Mouse (Mus musculus): ENCODE data around the gene Eif2b5.
"Not testable (repeated sequence)": the region's sequence is repeated elsewhere in the genome, so short reads cannot be mapped to it uniquely, and the experiment has no call there.

Eif2b5 gene

DNA sequence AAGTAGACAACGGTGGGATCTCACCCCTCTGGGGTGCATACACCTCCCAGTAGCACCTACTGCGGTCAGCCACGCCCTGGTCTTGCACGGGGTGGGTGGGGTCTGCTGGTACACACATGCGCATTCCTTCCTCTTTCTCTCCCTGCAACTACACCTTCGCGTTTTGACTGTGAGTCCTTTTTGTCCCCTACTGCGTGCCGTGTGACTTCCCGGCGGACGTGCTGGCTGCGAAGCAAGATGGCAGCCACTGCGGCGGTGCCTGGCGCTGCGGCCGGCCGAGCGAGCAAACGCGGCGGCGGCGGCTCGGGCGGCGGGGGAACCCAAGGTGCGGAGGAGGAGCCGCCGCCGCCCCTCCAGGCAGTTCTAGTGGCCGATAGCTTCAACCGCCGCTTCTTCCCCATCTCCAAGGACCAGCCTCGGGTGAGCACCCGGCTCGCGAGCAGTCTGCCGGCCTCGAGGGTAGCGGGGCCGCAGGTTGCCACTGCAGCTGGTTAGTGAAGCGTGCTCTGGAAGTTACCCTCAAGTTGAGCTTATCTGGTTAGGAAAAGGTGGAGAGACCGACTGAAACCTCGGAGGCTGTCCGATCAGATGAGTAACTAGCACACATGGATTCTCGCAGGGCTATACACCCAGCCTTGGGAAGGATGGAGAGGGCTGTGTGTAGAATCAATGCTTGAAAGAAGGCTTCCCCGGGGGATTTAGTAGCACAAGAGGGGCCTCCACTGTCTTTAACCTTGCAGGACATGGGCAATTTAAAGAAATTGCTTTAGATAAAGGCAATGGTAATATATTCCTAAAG lies at the start of gene Eif2b5:
Gene Eif2b5, plus strand, starts transcription at position 141 of the 799 bp plus-strand sequence.
- DNase-seq, result peak; percentile 96

DNA sequence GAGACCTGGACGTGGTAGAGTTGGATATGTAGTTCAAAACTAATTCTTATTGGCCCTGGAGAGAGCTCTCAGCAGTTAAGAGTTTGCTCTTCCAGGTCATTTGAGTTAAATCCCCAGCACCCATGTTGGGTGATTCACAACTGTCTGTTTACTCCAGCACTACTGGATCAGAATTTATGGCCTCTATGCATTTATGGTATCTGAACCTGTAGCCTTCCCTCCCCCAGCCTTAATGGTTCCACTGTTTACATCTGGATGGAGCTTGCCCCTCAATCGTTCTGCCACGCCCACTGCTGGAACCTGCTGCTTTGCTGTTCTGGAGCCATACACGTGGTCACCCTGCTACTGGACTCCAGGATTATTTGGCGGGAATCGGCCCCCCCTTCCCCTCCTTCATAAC lies 46.8 kb upstream of the Eif2b5 start:
- DNase-seq, result no peak

DNA sequence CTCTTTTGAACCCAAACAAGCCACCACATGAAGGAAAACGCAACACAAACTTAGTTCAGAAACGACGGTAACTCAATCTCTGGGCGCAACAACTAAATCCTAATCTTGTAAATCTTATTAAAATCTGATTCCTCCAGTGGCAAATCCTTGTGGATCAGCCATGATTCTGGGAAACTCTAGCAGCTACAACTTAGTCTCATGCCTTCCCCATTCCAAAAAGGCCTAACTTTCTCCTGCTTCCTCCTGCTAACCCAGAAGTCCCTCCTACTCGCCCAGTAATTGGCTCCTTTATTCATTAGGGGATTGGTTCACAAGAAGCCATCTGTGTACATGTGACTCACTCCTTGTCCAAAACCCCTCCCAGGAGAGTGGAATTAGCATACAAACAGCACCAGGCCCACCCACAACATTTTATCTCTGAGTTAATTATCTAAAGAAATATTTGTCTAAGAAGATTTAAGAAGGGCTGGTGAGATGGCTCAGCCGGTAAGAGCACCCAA lies 44.4 kb upstream of the Eif2b5 start:
- no peak for DNase-seq

DNA sequence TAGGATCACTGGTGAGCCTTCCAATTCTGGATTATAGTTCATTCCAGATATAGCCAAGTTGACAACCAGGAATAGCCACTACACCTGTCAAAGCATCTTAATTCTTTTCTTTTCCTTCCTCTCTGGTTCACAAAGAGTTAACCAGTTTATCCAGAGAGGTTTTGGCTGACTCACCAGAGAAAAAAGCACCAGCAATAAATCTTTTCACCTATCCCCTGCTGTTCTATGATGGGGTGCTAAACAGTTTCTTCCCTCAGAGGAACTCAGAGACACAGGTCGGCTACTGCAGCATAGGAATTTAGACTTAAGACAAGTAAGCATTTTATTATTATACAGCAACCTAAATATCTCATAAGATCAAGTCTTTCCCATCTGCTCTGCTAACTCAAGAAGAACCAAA lies 42.5 kb upstream of the Eif2b5 start:
- DNase-seq, result no peak

DNA sequence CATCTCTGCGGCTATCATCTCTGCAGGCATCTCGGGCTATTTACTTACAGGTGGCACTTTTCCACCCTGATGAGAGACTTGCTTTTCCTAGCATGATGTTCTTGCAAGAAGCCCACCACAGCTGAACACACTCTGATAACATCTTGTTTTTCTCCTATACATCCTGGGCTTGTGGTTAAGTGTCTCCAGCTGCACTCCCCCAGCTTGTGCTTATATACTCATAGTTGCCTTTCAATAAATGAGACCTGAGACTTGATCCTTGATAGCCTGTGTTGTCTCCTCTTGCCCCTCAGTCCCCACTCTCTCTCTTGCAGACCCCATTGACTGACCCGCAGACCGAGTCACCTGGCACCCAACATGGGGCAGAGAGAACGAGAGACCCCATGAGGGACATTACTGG lies 39.9 kb upstream of the Eif2b5 start:
- not testable (repeated sequence) for DNase-seq

DNA sequence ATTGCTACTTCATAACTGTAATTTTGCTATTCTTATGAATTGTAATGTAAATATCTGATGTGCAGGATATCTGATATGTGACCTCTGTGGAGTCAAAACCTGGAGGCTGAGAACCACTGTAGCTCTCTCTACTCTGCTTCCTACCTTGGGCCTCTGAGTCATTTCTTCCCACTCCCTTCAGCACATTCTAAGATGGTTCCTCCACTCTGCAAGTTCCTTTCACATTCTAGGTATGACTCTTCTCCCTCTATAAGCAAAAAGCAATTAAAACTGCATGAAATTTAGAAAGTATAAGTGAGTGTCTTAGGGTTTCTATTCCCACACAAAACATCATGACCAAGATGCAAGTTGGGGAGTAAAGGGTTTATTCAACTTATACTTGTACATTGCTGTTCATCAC lies 33.9 kb upstream of the Eif2b5 start:
- no peak for DNase-seq

DNA sequence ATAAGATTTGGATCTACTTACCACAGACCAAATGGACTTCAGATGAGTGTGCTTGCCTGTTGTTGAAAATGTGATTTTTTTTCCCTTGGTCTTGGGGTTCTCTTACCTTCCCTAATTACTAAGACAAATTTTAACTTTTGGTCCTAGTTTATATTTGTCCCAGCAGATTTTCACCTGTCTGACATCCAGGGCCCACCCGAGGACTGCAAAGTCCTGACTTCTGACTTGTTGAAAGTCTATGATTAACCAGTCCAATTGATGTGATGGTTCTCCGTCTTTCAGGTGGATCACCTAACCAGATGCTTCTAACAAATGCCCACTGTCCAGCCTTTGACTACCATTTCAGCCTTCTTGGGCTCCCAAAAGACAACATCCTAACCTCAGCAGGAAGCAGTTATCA lies 27.6 kb upstream of the Eif2b5 start:
- DNase-seq, result no peak

DNA sequence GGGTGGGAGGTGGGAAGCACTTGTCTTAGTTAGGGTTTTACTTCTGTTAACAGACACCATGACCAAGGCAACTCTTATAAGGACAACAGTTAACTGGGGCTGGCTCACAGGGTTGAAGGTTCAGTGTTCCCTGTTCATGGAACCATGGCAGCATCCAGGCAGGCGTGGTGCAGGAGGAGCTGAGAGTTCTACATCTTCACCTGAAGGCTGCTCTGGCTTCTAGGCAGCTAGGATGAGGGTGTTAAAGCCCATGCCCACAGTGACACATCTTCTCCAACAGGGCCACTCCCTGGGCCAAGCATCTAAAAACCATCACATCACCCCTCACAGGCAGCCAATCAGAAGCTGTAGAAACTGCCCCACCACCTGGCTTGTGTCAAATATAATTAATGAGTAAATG lies 26.9 kb upstream of the Eif2b5 start:
- no peak for DNase-seq

DNA sequence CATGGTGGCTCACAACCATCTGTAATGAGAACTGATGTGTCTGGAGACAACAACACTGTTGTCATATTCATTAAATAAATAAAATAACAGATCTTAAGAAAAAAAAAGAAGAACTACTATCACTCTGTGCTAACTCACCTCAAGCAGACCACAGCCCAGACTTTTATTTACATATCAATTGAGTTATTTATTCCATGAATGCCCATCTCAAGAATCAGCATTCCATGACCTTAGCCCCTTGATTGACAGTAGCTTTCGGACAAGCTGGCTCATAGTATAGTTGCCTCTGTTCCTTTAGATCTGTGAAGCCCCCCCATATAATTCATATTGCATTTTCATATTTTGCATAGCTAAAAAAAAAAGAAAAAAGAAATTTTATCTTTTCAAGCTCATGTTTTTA lies 24.9 kb upstream of the Eif2b5 start:
- DNase-seq, result no peak

DNA sequence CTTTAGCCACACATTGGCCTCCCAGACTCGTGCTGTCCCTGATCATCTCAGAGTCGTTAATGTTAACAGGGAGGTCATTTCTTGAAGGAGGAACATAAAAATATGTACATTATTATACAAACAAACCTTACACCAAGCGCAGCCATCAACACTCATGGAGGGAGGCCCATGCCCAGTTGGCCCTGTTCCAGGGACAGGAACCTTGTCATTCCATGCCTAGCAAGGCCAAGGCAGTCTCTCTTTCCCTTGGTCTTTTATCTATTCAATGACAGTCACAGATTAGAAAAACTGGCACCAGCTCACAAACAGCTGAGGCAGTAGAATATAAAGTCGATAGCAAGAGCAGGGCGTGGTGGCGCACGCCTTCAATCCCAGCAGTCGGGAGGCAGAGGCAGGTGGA lies 24.4 kb upstream of the Eif2b5 start:
- DNase-seq, result no peak

DNA sequence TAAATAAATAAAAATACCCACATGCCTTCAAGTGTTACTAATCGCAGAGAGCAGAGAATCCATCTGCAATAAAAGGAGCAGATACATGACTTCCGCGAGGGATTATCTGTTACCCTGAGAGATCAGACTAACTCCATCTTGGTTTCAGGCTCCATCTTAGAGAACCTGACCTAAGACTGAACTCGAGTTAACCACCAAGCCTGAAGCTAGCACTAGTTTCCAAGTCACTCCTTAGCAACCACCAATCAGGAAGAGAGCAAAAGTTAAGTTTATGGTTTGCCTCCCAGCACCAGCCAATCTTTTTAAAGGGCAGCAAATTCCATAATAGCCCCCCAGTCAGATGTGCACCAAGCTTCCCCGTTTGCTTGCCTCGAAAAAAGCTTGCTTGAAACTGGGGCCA lies 23.8 kb upstream of the Eif2b5 start:
- no peak for DNase-seq

DNA sequence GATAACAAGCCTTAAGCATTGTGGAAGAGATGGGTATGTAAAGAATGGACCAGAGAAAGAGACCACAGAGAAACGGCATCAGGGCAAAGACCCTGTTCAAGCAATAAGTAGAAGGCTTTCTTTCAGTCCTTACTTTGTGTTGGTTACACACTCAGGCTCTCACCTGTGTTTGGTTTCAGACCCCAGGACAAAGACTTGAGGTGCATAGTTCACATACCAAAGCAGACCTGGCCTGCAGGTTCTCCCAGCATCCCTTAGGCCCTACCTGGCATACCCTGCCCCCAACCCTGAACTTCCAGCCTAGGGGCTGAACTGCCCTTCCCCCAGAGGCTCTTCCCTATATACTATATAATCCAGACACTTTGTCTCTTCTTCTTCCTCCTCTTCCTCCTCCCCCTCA lies 23.3 kb upstream of the Eif2b5 start:
- no peak for DNase-seq

DNA sequence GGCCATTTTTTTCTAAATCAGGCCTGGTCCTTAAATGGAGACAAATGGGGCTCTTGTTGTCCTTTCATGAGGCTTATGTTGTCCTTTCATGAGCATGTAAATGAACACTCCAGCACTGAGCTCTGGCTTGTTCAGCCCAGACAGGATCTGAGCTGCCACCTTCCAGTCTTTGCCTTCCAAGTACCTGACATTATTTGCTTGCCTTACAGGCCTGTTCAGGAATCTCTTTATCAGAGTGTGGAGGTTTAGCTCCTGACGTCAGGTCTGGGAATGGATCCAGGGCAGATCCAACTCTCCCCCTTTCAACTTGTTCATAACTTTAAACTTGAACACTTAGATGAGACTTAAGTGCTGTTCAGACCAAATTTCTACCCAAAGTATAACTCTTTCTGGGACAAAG lies 21.8 kb upstream of the Eif2b5 start:
- DNase-seq, result peak; percentile 78

DNA sequence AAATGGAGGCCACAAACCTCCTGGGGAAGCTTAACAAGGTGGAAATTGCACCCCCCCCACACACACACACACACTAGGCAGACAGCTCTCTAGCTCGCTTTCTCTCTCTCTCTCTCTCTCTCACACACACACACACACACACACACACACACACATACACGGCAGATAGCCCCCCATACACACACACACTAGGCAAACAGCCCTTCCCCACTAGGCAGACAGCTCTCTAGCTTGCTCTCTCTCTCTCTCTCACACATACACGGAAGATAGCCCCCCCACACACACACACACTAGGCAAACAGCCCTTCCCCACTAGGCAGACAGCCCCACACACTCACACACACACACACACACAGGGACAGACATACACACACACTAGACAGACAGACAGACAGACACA lies 21.3 kb upstream of the Eif2b5 start:
- no peak for DNase-seq

DNA sequence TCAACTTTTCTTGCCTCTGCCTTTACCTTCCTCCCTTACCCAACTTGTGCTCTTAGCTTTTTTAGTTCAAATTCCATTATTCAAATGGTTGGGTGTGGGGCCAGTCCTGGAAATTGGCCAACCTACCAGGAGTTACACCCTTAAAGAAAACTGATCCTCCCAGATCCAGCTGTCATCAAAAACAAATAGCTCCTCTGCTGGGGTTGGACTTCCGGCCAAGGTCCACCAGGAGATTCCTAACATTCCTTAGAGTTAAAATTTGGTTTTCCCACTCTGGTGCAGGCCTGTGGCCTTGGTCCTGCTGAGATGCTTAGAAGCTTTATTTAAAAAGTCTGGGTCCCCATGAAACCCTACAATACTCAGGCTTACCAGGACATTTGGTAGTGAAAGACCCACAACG lies 20.1 kb upstream of the Eif2b5 start:
- no peak for DNase-seq

DNA sequence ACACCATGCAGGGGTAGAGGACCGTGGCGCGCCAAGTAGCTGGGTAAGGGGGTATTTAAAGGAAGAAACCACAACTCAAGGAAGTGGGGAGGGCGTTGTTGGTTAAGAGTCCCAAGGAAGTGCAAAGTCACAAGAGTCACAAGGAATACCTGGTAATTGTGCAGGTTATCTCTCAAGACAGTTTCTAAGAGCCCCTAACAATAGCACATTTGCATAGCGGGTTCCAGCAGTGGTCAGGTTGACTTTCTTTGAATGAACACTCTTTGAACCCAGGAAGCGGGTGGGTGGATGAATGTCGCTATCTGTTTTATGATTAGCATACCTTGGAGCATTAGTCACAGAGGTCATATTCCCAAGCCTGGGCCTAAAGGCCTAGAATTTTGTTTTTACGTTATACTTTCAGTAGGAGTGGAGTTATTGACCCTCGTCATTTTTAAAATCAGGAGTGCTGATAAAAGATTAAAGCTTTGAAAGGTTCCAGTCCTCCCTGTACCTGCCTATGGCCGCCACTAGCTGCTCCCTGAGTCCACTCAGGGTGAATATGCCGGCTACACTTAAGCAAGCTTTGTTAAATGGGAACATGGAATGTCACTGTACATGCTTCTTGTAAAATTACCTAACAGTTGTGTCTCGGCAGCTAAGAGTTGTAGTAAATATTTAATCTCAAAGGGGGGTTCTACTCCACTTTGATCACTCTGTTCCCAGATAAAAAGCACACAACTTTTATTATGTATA lies 19.4 kb upstream of the Eif2b5 start:
- DNase-seq, result not testable (repeated sequence)

DNA sequence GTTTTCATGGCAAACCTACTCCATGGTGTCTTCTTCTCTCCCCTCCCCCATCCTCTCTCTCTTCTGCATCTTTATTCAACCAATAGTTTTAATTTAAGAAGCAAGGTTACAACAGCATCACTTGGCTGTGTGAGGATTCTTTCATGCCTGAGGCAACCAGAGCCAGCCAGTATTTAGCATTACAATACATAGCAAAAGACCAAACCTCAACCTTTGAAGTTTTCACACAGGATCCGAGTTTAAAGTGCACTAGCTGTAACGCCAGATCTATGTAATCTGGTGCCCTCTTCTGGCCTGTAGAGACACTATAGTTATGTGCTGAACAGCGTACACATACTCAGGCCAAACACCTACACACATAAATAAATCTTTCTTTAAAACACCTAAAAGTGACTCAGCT lies 18.5 kb upstream of the Eif2b5 start:
- DNase-seq, result peak; percentile 26

DNA sequence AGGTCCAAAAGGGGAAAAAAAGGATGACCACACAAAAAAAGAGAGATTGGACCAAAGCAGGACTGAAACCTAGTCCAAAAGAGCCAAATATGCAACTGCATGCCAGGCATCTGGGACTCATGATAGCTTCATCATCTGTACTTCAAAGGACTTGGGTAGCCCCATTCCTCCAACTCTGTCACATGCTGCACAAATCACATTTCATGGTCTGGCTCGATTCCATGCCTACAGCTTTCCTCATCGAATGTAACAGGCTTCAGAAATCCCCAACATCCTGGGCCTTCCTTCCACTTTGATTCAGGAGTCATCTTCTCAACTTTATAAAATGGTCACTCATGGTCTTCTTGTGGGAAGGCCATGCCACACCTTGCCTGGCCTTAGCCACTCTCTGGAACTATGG lies 16.9 kb upstream of the Eif2b5 start:
- DNase-seq, result no peak

DNA sequence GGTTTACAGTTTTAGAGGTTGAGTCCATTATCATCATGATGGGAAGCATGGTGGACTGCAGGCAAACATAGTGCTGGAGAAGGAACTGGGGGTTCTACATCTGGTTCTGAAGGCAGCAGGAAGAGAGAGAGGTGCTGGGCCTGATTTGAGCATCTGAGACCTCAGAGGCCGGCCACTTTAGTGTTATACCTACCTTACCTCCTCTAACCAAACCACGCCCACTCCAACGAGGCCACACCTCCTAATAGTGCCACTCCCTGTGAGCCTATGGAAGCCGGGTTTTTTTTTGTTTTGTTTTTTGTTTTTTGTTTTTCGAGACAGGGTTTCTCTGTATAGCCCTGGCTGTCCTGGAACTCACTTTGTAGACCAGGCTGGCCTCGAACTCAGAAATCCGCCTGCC lies 14.9 kb upstream of the Eif2b5 start:
- DNase-seq, result not testable (repeated sequence)

DNA sequence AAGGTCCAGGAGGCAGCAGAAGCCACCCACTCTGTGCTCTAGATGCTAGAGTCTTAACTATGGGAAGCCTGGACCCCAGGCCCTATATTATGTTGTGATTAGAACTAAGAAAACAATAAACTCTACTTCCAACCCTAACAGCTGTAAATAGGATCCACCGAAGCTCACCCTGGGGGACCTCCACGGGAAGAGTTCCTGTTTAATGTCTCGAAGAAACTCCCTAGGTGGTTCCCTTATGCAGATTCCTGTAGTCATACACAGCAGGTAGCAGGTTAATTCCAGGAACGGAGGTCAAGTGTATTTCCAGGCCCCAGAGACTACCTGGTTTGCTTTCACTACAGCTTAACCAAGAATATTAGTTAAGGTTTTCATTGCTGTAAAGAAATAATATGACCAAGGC lies 13.6 kb upstream of the Eif2b5 start:
- no peak for DNase-seq

DNA sequence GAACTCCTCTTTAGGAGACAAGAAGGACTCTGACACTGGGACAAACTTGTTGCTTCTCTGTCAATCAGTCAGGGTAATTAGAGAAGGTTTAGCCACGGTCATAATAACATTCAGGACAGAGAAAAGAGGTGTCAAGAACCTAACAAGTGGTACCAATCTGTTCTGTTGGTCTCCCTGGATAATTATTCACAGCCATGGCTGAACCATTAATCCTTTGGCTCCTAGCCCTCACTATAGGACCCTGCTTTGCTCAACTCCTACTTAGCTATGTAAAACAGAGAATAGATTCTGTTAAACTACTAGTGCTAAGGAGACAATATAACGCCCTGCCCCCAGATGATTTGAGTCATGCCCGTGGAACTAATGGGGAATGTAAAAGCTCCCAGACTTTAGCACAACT lies 12.6 kb upstream of the Eif2b5 start:
- no peak for DNase-seq

DNA sequence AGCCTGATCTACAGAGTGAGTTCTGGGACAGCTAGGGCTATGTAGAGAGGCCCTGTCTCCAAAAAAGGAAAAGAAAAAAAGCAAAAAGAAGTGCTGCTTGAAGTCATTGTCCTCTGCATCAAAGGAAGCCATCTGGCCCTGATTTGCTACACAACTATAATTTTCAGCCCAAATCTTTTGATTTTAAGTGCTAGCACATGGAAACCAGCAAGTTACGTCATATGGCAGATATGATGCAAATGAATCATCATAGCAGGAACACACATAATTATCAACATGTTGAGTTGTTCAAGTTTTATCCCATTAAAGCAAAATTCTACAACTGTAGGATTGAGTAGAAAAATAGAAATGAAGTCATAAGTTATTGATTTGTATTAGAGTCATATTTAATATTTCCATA lies 10.5 kb upstream of the Eif2b5 start:
- no peak for DNase-seq

DNA sequence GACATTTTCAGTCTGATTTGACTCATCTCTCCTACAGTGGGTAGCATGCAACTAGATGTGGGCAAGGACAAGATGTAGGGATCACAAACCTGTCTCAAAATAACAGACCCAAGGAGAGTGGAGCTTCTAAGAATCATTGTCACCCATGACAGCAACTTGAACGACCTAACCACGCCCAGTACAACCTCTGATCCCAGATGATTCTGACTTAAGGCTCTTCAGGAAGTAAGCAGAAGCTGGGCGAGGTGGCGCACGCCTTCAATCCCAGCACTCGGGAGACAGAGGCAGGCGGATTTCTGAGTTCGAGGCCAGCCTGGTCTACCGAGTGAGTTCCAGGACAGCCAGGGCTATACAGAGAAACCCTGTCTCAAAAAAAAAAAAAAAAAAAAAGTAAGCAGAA lies 9.9 kb upstream of the Eif2b5 start:
- not testable (repeated sequence) for DNase-seq

DNA sequence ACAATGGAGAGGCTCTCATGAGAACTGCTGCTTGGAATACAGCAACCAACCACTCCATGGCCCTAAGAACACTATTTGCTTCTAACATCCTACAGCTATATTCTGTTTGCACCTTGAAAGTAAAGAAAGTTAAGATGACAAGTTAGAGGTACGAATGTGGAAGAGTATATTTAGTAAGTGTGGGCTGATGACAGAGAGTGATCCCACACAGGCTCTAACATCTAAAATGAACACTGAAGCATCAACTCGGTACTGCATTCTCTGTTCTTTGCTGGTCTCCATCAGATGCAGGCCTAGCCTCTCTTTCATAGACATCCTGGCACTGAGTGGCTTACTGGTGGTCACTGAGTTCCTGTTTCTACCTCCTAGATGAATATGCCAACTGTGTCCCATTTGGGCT lies 9.4 kb upstream of the Eif2b5 start:
- no peak for DNase-seq

DNA sequence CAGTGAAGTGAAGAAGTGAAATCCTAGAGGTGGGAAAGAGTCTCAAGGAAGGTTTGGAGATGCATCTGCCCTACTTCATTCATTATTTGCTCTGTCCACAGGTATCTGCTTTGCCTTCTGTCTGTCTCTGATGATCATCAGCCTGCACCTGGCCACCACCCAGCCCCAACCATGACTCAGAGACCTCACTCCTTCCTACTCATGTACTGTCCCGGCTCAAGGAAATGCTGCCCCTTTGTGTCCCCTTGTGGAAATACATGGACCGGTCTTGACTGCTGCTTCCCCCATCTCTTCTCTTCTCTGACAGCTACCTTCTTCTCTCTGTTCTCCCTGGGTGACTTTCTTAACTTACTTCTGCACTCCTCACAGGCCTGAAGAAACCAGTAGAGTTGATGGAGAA lies 8.0 kb upstream of the Eif2b5 start:
- no peak for DNase-seq
